Mouse (Mus musculus) erythroblast, embryonic 14.5 days (primary cell): Measurements from ENCODE around the gene Nim1k. TPM values are rescaled to one million over a fixed set of nuclear protein-coding genes. Genes with fewer than 3 reads are reported as not detected.
"Not testable (repeated sequence)": the region's sequence is repeated elsewhere in the genome, so short reads cannot be mapped to it uniquely, and the experiment has no call there.

ENCODE experiments used
- H3K27me3 ChIP-seq: 2 replicates; pipeline ENCODE4 v1.6.1; 2012; ENCODE audit warnings: inconsistent platforms; ENCODE audit not compliant: control insufficient read depth
- H3K36me3 ChIP-seq: 2 replicates; pipeline ENCODE4 v1.6.1; 2012; ENCODE audit warnings: mild to moderate bottlenecking, inconsistent platforms; ENCODE audit not compliant: control insufficient read depth
- H3K4me1 ChIP-seq: 2 replicates; pipeline ENCODE4 v1.6.1; 2012; ENCODE audit warnings: inconsistent platforms; ENCODE audit not compliant: control insufficient read depth
- H3K4me3 ChIP-seq: replicated peaks from 2 replicates; pipeline ENCODE3; 2012; ENCODE audit warnings: moderate library complexity, mild to moderate bottlenecking, inconsistent platforms
- H3K9me3 ChIP-seq: 2 replicates; pipeline ENCODE4 v1.6.1; 2012; ENCODE audit warnings: low read length, inconsistent platforms, mixed read lengths; ENCODE audit not compliant: control insufficient read depth
- GATA1 ChIP-seq: IDR thresholded peaks from 2 replicates; pipeline ENCODE4 v1.6.1; 2012; ENCODE audit warnings: low read length, inconsistent platforms, mixed read lengths
- TAL1 ChIP-seq: IDR thresholded peaks from 3 replicates; pipeline ENCODE4 v1.6.1; 2012; ENCODE audit warnings: low read length, inconsistent platforms, mixed read lengths
- polyA plus RNA-seq: library from polyadenylated mRNA; stranded (reverse); fragments of >175 nt; gene quantifications from 2 replicates; pipeline ENCODE4 v1.2.3, GENCODE M21; 2012

Gene Nim1k
- polyA plus RNA-seq, 1 experiment: not detected

- Histone ChIP-seq H3K36me3 (no peaks in the 10 kb centered on the region; the same call in 1 of the 2 replicates), H3K9me3 (no peaks in the 10 kb centered on the region), H3K4me1 (no peaks in the 10 kb centered on the region), H3K27me3 (no peaks in the 10 kb centered on the region), H3K4me3 (no peak overlapping the region)
- no peak for TF ChIP-seq TAL1
- TF ChIP-seq GATA1: no peak
Measured at GRCm38 (mm10) chr13:119712463-119712862, 43.2 kb downstream of the Nim1k start.

GRCm38 (mm10) chr13:119710268-119710610 is 45.4 kb downstream of the Nim1k start:
- Histone ChIP-seq H3K27me3 (no peaks in the 10 kb centered on the region), H3K4me3 (no peak overlapping the region), H3K4me1 (no peaks in the 10 kb centered on the region), H3K9me3 (no peaks in the 10 kb centered on the region), H3K36me3 (peaks cover 12% of the 10 kb centered on the region)
- TF ChIP-seq GATA1 (no peak), TAL1 (no peak)

- Histone ChIP-seq H3K9me3 (no peaks in the 10 kb centered on the region), H3K36me3 (peaks cover 18% of the 10 kb centered on the region), H3K27me3 (no peaks in the 10 kb centered on the region), H3K4me3 (no peak overlapping the region), H3K4me1 (no peaks in the 10 kb centered on the region)
- TF ChIP-seq TAL1 (no peak), GATA1 (no peak)
Measured at GRCm38 (mm10) chr13:119709388-119710267, 46.1 kb downstream of the Nim1k start.

GRCm38 (mm10) chr13:119708941-119709340 is 46.7 kb downstream of the Nim1k start:
- H3K9me3 ChIP-seq: no peaks in the 10 kb centered on the region
- peaks cover 24% of the 10 kb centered on the region for H3K36me3 ChIP-seq
- H3K27me3 ChIP-seq: no peaks in the 10 kb centered on the region
- TF ChIP-seq TAL1 (no peak), GATA1 (no peak)
- no peaks in the 10 kb centered on the region for H3K4me1 ChIP-seq
- no peak overlapping the region for H3K4me3 ChIP-seq

- peaks cover 31% of the 10 kb centered on the region for H3K36me3 ChIP-seq
- H3K27me3 ChIP-seq: no peaks in the 10 kb centered on the region
- TF ChIP-seq TAL1: no peak
- no peak for TF ChIP-seq GATA1
- H3K9me3 ChIP-seq: no peaks in the 10 kb centered on the region
- H3K4me1 ChIP-seq: no peaks in the 10 kb centered on the region
- no peak overlapping the region for H3K4me3 ChIP-seq
Measured at GRCm38 (mm10) chr13:119707906-119708305, 47.8 kb downstream of the Nim1k start.

- TF ChIP-seq GATA1 (no peak), TAL1 (no peak)
- Histone ChIP-seq H3K4me3 (no peak overlapping the region), H3K36me3 (peaks cover 33% of the 10 kb centered on the region), H3K9me3 (no peaks in the 10 kb centered on the region), H3K27me3 (no peaks in the 10 kb centered on the region), H3K4me1 (no peaks in the 10 kb centered on the region)
Measured at GRCm38 (mm10) chr13:119706953-119707352, 48.7 kb downstream of the Nim1k start.

GRCm38 (mm10) chr13:119706278-119706880 is 49.3 kb downstream of the Nim1k start:
- H3K4me1 ChIP-seq: not testable (repeated sequence)
- H3K36me3 ChIP-seq: peaks cover 33% of the 10 kb centered on the region

GRCm38 (mm10) chr13:119704280-119704679 is 51.4 kb downstream of the Nim1k start:
- no peak for TF ChIP-seq TAL1
- TF ChIP-seq GATA1: no peak
- peaks cover 49% of the 10 kb centered on the region for H3K36me3 ChIP-seq

More at GRCm38 (mm10) chr13:119706278-119706880, 49.3 kb downstream of the Nim1k start:
- H3K9me3 ChIP-seq, H3K27me3 ChIP-seq, H3K4me3 ChIP-seq: not testable (repeated sequence)

GRCm38 (mm10) chr13:119698436-119698835 is 57.2 kb downstream of the Nim1k start:
- Histone ChIP-seq H3K4me3 (no peak overlapping the region), H3K27me3 (no peaks in the 10 kb centered on the region), H3K4me1 (peaks cover 3% of the 10 kb centered on the region), H3K36me3 (peaks cover 22% of the 10 kb centered on the region), H3K9me3 (no peaks in the 10 kb centered on the region)
- TF ChIP-seq GATA1 (no peak), TAL1 (no peak)

More at GRCm38 (mm10) chr13:119704280-119704679, 51.4 kb downstream of the Nim1k start:
- no peaks in the 10 kb centered on the region for H3K4me1 ChIP-seq
- no peaks in the 10 kb centered on the region for H3K9me3 ChIP-seq
- H3K4me3 ChIP-seq: no peak overlapping the region
- no peaks in the 10 kb centered on the region for H3K27me3 ChIP-seq
